Mouse (Mus musculus) monocyte, adult 5-6 weeks (primary cell): ENCODE data around the gene Hmbs. TPM values are rescaled to one million over a fixed set of nuclear protein-coding genes. Genes with fewer than 3 reads are reported as not detected.
"Not testable (repeated sequence)": the region's sequence is repeated elsewhere in the genome, so short reads cannot be mapped to it uniquely, and the experiment has no call there.

Experiments used
- ATAC-seq: fragments of 153-309, 156-312 bp; replicated peaks from 2 replicates; pipeline ENCODE4 v1.8.0; 2017; ENCODE audit warnings: mild to moderate bottlenecking; ENCODE audit not compliant: low TSS enrichment, insufficient number of reproducible peaks, severe bottlenecking, poor library complexity, low FRiP score
- total RNA-seq: library from RNA; stranded (forward); fragments of 200-1000, 200-491, 200-594 nt; gene quantifications from 3 replicates; pipeline ENCODE4 v1.2.3, GENCODE M21; 2017

Gene Hmbs
- total RNA-seq, 1 experiment from 2014 or later: 19.1 TPM

DNA sequence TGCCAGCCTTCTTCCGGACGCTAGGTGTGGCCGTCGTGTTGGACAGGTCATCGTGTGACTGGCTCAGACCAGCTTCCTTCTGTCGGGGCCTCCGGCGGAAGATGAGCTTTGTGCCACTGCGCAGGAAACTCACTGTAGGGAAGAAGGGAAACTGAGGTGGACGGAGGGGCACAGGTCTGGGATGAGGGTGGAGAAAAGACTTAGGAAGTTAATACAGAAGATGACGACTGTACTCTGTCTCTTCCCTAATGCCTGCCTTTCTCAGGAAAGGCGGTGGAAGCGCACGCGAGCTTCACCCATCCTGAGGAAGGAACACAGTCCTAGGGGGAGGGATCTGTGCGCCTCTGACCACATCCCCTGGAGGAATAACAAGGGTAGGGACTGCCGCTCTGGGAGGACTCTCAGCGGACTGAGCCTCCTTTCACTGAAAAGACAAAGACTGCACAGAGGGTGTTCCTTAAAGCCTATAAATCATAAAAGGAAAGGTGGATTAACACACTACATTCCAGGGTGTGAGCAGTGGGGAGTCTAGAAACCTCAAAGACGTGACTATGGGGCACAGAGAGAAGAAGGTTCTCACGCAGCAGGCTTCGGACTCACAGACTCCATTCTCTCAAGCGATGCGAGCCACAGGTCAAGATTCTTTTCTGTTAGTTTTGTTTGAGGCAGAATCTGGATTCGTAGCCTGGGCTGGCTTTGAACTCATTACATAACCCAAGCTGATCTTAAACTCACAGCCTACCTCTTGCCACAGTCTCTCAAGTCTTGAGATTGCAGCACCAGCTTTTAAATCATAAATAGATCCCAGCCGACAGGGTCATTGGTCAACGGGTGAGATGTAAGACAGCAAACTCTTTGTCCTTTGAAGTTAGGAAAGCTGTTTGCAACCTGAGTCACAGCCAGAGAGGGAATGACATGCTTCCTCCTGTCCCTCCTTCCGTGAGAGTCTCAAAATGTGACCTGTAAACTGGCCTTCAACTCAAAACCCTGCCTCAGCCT, 32.6 kb downstream of the Hmbs start:
- no peak for ATAC-seq

DNA sequence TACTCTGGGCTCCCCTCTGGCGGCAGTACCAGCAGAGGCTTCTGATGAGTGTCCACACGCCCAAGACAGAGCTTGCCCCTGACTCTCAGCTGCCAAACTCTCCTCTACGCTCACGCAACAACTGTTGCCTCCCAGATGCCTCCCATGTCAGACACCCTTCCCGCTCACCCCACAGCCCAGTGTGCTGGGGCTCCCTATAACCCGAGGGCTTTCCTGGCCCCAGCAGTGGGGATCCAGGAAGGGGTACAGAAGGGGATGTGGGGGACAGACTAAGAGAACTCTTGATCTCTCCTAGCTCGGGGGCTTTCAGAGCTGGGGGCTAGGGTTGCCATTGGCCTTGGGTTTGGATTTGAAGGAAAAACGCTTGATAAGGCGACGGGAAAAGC, 33.3 kb downstream of the Hmbs start:
- ATAC-seq: no peak

DNA sequence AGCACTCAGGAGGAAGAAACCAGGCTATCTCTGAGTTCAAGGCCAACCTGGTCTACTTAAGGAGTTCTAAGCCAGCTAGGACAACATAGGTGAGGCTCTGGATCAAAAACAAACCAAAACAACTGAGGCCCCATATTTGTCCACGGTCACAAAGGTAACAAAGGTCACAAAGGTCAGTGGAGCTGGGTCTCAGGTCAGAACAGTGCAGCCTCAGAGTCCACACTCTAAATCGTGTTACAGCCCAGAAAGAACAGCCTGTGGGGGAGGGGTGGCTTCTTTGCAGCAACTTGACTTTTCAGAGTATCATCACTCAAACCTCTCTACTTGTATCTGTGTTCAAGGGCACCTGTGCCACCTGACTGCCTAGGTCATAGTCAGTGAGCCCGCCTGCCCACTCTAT, 34.3 kb downstream of the Hmbs start:
- no peak for ATAC-seq

DNA sequence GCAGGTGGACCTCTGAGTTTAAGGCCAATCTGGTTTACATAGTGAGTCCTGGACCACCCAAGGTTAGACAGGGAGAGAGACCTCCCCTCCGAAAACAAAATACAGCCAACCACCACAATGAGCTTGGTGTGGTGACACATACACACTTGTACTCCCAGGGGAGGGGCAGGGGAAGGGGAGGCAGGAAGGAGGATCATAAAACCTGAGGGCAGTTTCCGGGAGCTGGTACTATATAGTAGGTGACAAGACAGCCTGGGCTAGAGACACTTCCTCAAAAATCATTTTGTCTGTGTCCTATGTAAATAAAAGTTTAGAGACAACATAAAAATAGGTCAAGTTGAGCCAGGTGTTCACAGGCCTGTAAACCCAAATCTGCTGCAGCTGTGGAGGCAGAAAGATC, 36.8 kb downstream of the Hmbs start:
- ATAC-seq: no peak

DNA sequence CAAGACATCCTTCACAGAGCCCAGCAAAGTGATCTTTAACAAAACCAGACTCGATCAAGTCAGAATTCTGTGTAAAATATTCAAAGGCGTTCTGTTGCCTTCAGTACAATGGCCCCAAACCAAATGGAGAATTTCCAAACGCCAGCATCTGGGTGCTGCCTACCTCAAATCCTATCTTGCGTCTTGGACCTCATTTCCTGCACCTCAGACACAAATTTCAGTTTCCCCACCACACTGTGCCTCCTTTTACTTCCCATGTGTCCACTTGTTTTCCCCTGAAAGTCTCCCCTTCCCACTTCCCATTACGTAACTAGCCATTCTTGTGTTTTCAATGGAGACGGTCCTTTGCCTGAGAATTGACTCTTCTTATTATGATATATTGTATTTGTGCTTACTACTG, 37.5 kb downstream of the Hmbs start:
- no peak for ATAC-seq

DNA sequence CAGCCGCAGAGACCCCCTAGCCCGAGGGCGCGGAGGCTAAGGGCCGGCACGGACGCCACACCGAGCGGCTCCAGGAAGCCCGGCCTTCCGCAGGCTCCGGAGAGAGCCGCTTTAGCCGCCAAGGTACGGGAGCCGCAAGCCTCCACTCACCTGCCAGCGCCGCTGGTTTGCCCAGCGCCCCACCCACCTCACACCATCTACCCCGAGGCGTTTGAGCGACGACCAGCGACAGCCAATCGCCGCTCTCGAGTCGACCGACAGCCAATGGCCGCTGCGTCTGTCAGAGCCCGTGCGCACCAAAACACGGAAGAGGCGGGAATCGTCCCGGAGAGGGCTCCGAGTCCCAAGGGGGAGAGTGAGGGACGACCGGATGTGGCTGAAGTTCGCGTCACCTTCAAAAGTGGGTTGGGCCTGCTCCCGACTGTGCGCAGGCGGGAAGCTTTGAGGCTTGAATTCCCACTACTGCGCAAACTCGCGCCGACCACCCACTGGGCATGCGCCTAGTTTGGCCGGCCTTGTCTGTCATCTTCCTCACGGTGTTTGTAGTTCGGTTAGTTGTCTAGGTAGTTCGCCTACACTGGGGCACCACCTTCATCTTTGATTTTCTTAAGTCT, 38.5 kb downstream of the Hmbs start, which contains the start of gene Hinfp:
Gene Hinfp (minus strand): TSS at position 206 of the 614 bp plus-strand sequence.
- ATAC-seq: peak; percentile 99

DNA sequence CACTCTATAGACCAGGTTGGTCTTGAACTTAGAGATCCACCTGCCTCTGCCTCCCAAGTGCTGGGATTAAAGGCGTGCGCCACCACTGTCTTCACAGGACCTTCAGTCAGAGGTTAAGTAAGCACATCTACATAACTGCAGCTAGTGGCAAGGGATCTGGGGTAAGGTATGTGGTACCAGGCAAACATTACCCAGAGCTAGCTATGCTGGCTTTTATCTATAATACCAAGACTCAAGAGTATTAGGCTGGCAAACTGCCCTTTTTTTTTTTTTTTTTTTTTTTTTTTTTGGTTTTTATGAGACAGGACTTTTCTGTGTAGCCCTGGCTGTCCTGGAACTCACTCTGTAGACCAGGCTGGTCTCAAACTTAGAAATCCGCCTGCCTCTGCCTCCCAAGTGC, 44.0 kb downstream of the Hmbs start:
- ATAC-seq: not testable (repeated sequence)

DNA sequence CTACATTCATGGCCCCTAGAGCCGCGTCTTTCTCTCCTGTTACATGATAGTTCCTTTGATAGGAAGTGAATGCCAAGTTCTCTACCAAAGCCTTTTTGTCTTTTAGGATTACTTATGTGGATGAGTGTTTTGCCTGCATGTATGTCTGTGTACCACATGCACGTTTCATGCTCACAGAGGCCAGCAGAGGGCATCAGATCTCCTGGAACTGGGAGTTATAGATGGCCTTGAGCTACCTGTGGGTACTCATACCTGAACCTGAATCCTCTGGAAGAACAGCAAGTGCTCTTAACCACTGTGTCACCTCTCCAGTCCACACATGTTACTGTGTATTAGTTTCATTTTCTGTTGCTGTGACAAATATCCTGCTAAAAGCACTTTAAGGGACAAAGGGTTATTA, 51.5 kb downstream of the Hmbs start:
- ATAC-seq: no peak

DNA sequence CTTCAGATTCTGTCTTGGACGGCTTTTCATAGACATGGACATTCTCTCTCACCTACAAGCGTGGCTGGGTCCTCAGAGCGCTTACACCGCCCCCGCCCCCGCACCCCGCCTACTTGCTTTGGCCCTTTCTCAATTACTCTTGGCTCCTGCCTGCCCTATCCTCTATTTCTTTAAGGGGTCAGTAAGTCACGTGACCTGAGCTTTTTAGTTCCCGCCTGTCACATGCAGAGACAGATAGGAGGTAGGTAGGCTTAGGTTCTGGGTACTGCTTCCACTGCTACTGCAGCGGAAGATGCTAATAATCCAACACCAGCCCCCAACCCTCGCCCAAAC, 55.1 kb downstream of the Hmbs start:
- no peak for ATAC-seq

DNA sequence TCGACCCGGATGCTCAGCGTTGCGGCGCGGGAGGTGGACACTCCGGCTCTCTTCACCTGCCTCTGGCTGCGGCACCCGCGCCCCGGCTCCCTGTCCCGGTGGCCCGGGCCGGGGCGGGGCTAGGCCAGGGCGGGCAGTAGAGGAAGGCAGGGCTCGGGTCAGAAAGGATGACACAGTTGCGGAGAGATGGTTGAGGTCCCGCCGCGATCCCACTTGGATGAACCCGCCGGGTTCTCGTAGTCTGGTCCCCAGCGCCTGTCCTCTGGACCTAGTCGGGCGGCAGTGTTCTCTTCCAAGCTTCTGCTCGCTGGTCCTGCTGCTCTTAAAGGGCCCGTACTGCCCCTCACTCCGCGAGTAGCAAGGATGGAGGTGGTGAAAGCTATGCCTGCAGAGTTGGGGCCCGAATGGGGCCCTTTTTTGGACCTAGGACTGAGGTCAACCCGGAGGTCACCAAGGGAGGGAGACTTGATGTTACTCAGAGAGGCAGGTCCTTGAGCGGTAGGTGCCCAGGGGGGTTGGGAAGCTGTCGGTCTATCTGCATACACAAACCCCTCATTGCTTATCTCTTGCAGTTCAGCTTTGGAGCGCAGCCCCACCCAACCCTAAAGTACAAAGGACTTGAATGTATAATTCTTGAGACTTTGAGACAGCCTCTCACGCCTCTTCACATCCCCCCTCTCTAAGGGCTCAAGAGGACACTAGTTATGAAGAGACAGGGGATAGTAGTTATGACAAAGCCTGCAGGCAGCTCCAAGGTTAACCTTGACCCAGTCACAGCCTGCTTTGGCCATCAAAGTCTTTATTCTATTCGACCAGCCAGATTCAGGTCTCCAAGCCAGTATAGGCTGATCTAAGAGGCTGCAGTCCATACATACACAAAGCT, 55.7 kb downstream of the Hmbs start, which contains the start of gene Abcg4:
Gene Abcg4 (minus strand): TSS at position 540 of the 883 bp plus-strand sequence.
- ATAC-seq: no peak

DNA sequence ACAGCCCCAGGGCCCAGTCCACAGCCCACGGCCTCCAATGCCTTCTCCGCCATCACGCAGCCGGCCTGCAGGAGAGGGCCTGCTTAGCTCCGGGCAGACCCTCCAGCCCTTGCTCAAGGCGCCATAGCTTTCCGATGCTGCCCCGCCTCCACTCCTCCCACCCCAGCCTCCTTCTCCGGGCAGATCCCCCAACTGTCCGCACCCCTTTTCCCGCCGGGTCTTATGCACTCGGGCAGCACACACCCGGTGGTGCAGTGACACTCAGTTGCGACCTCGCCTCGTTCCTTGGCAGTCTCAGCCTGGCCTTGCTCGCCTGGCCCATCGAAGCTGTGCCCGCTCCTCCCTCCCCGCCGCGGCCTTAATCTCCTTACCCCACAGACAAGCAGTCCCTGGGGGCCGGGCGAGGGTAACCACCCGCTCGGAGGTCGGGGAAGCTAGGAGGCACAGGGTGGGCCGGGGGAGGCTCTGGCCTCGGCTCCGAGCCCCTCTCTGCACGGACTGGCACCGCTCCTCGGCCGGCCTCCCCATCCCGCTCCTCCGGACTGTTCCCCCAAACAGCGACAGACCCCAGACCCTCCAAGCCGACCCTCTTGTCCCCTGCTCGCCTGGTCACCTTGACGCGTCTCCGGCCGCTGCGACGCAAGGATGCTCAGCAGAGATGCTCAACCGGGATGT, 56.5 kb downstream of the Hmbs start:
- ATAC-seq: no peak

DNA sequence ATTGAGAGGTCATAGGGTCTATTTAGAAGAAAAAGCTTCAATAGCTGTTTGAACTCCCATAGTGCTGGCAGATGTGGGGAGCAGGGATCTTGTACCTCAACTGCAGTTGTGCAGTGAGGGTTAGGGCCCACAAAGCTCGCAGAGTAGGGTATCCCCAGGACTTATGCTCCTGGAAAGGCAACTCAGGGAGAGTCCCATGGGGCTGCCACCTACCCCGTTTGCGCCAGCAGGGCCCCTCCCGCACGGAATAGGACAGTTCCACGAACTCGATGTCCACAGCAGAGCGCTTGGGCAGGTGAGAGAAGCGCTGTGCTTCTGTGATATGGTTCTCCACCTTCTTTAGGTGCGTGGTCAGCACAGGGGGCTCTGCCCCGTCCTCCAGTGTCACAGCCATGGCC, 57.0 kb downstream of the Hmbs start:
- no peak for ATAC-seq

Other genes starting within 250 kb of the Hmbs start
- gene Mfrp, start 242.5 kb downstream of the Hmbs start, total RNA-seq: not detected in 3 replicates
- gene C1qtnf5, start 237.0 kb downstream of the Hmbs start, total RNA-seq: not detected in 3 replicates
- not detected in 3 replicates for gene Gm49380, start 230.7 kb downstream of the Hmbs start, total RNA-seq
- 3.8 to 7.1 TPM (median 5.7 TPM) in 3 replicates for gene Rnf26, start 230.7 kb downstream of the Hmbs start, total RNA-seq
- gene Mcam, start 209.8 kb downstream of the Hmbs start, total RNA-seq: 13.5 to 48.9 TPM (median 15.1 TPM) in 3 replicates
- gene Cbl, start 110.2 kb downstream of the Hmbs start, total RNA-seq: 47.1 to 115 TPM (median 63.1 TPM) in 3 replicates
- gene Ccdc153, start 103.6 kb downstream of the Hmbs start, total RNA-seq: not detected in 3 replicates
- gene Pdzd3, start 92.8 kb downstream of the Hmbs start, total RNA-seq: 1.7 TPM in 1 of 3 replicates, not detected in the others
- 14.8 to 15.8 TPM (median 15.3 TPM) in 3 replicates for gene Nlrx1, start 75.6 kb downstream of the Hmbs start, total RNA-seq
- gene Abcg4, start 55.6 kb downstream of the Hmbs start, total RNA-seq: not detected in 3 replicates
- 22.9 to 34.0 TPM (median 23.0 TPM) in 3 replicates for gene Hinfp, start 38.6 kb downstream of the Hmbs start, total RNA-seq
- 6.0 to 18.9 TPM (median 12.2 TPM) in 3 replicates for gene C2cd2l, start 23.9 kb downstream of the Hmbs start, total RNA-seq
- gene Dpagt1, start 18.2 kb downstream of the Hmbs start, total RNA-seq: 1.8 to 5.6 TPM (median 2.3 TPM) in 3 replicates
- gene H2afx, start 9.5 kb downstream of the Hmbs start, total RNA-seq: 8.1 to 12.3 TPM (median 8.6 TPM) in 3 replicates
- gene Vps11, start 17.4 kb upstream of the Hmbs start, total RNA-seq: 27.4 to 38.1 TPM (median 32.2 TPM) in 3 replicates
- gene Hyou1, start 35.3 kb upstream of the Hmbs start, total RNA-seq: 47.1 to 80.0 TPM (median 54.2 TPM) in 3 replicates
- gene Slc37a4, start 52.6 kb upstream of the Hmbs start, total RNA-seq: 15.9 to 33.9 TPM (median 22.1 TPM) in 3 replicates
- 995 to 1,562 TPM (median 1,501 TPM) in 3 replicates for gene Rps25, start 62.9 kb upstream of the Hmbs start, total RNA-seq
- gene Trappc4, start 63.4 kb upstream of the Hmbs start, total RNA-seq: 25.9 to 40.8 TPM (median 32.3 TPM) in 3 replicates
- gene Ccdc84, start 74.3 kb upstream of the Hmbs start, total RNA-seq: 25.5 to 38.4 TPM (median 28.7 TPM) in 3 replicates
- gene Foxr1, start 96.9 kb upstream of the Hmbs start, total RNA-seq: not detected in 3 replicates
- not detected in 3 replicates for gene Upk2, start 110.7 kb upstream of the Hmbs start, total RNA-seq
- 2.8 to 14.1 TPM (median 2.8 TPM) in 3 replicates for gene Bcl9l, start 138.6 kb upstream of the Hmbs start, total RNA-seq
- 13.4 to 23.0 TPM (median 17.5 TPM) in 3 replicates for gene Cxcr5, start 217.6 kb upstream of the Hmbs start, total RNA-seq